Mouse (Mus musculus): Measurements from ENCODE around the gene Mrps27.

Mrps27 gene

DNA sequence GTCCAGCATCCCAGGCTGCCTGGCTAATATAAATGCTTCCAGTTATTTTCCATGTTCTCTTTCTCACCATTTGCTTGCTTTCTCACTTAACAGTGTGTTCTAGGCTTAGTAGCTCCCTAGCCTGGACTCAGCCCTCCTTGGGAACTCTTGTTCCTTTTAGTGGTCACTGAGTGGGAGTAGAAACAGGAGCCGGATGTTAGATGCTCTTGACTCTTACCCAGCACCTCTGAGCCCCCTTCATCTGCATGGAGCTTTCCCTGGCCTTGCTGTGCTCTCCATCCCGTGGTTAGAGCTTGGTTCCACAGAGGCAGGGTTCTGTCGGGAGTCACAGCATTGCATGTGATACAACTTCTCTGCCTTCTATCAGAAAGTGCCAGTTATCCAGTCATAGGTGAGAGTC lies 7.0 kb downstream of the Mrps27 start:
- no peak for DNase-seq (ENCODE audit: low spot score)

DNA sequence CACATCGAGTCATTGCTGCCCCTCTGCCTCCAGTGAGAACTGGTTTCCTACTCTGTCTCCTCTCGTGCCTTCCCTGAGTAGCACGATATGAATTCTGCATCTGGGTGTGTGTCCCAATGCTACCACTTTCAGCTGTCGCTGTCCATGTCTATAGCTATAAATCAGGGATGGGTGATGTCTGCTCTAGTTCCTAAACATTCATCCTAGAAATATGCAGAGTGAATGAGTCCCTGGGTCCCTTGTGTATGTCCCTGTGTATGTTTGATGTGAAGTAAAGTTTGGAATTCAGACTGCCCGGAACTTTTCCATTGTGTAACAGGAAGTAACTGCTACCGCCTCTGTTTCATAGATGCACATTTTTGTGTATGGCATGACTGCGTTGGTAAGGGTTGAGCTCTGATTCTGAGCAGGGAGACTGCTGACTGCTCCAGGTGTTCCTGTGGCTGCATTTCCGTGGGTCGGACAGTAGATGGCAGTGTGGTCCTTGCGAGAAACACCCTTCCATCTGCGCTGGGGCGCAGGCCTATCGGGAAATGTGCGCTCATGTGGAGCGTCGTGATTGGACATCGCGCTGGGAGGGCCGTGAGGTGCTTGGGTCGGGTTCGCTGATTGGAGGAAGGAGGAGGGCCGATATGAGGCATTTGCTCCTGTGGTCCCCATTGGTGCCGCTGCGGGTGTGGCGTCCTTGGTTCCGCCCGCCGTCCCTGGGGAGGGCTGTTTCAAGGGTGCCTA lies 8.3 kb downstream of the Mrps27 start:
- DNase-seq (ENCODE audit: low spot score), result peak; percentile 97

DNA sequence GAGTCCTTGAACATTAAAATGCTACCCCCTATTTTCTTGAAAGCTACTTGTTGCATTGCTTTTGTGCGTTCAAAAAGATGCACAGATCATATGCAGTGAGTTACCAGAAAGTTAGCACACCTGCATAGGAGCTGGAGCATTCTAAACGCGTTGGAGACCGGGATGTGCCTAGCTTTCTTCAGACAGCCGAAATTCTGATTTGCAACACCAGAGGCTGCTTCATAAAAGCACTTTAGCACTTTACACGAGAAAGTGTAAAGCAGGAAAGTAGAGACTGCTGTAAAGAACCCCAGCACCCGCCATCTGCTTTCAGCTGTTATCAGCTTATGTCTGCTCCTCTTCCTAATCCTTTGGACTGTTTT lies 8.9 kb downstream of the Mrps27 start:
- no peak for DNase-seq (ENCODE audit: low spot score)

DNA sequence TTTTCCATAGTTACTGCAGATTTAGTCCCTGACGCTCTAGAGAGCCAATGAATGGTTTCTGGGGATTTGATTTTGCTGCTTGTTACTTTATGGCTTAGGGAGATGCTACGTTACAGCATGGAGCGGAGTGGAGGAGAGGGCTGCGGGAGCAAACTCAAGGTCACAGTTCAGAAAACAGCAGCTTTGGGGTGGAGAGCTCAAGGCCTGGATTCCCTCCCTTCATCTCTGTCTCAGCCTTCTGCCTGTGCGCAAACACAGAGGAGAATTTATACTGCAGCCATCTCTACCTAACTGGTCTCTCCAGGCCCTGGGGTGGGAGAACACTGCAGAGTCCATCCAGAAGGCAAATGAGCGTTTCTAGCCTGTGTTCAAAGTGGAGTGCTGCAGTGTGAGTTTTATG lies 10.5 kb downstream of the Mrps27 start:
- DNase-seq (ENCODE audit: low spot score), result no peak

DNA sequence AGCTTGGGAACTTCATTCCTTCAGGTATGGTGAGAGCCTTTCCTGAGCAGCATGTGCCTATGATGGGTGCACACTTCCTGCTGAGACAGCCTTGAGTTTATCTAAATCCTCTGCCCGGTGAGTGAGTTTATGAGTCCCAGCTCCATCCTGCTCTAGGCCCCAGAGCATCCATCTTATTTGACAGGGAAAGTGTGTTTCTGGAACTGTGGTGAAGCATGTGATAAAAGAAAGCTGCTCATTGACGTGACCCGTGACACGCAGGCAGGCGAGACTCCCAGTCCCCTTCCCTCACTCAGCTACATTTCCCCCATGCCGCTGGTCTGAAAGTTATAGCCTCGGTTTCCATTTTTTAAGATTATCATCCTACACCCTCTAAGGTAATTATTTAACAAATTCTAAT lies 11.3 kb downstream of the Mrps27 start:
- DNase-seq (ENCODE audit: low spot score), result no peak

DNA sequence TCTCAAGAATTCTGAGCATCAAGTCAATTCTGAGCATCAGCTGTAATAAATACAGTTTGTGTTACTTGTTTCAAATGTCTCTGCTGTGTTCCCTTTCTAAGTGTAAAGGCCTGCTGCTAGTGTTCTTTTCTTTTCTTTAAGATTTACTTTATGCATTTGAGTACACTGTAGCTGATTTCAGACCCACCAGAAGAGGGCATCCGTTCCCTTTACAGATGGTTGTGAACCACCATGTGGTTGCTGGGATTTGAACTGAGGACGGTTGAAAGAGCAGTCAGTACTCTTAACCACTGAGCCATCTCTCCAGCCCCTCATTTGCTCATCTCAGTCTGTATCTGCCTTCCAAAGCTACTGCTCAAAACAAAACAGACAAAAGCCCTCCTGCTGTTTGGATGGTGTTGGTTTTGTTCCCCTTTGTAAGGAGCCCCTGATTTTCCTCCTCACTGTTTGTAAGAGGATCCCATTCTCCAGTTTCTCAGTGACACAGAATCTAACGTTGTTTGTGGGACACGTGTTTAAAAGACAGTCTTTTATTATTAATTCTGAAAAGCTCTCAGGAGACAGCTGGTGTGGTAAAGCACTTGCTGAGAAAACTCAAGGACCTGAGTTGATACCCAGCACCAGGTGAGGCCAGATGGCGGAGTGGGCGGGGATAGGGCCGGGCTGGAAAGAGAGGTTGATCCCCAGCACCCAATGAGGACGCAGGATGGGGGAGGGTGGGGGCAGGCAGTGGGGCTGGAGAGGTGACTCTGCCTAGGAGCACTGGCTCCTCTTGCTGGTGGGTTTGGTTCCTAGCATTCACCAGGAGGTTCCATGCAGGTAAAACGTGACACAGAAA lies 12.1 kb downstream of the Mrps27 start:
- DNase-seq (ENCODE audit: low spot score), result no peak

DNA sequence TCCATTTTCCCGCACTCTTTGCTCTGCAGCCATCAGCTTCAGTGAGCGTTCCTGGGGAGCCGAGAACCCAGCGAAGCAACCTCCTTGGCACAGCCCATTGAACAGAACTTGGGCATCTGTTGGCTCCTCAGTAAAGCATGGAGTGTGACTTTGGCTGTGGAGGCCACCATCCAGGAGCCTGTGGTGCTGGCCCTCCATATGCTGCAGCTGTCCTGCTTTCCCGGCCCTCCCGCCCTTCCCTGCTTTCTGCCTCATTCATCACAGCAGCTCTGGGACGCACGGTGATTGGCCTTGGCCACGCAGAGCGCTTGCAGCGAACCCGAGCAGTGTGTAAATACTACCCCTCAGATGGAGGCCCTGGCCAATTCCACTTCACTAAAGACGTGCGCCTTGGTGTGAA lies 14.3 kb downstream of the Mrps27 start:
- no peak for DNase-seq (ENCODE audit: low spot score)

DNA sequence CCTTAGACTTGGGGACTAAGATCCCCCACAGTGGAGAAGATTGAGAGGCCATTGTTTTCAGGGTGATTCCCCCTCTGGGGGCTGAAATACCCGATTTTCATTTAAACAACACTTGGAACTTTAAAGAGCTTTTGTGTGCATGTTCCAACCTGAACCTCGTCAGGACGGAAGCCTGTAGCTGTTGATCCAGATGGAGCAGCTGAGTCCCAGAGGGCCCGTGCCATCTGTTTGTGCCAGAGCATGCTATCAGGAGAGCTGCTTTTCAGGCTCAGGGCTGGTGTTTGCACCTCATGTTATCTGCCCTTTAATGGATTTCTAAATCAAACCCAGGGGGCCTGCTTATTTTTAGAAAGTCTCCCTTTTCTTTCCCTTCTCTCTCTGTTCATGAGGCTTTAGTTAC lies 19.3 kb downstream of the Mrps27 start:
- DNase-seq (ENCODE audit: low spot score), result peak; percentile 79

DNA sequence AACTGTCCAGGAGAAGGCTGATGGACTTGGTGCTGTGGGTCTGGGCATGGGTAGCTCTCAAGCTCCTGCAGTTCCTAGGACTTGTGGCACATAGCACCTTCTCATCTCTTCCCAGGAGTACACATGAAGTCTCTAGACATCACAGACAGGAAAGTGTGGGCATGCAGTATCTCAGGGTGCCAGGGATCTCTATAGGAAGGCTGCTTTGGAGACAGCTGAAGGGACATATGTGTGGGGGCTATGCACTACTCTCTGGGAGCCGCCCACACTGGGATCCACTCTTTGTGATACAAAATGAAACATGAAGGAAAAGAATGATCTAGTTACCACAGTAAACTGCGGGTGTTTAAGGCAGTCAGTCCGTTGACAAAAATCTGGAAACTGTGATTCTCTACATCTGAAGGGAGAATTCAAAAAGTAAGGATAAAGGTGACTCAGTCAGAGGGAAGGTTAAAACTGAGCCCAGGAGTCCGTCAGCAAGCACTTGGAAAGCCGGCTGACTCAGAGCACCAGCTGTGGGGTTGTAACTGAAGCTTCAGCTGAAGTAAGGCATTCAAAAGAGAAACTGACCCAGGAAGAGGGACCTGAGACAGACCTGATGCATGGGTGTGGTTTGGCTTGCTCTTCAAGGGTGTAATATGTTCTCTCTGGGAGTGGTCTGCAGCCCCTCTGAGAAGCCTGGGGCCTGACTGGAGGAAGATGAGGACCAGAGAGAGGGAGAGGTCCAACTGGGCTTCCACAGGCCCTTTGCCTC lies 22.0 kb downstream of the Mrps27 start:
- peak; percentile 85 for DNase-seq (ENCODE audit: low spot score)

DNA sequence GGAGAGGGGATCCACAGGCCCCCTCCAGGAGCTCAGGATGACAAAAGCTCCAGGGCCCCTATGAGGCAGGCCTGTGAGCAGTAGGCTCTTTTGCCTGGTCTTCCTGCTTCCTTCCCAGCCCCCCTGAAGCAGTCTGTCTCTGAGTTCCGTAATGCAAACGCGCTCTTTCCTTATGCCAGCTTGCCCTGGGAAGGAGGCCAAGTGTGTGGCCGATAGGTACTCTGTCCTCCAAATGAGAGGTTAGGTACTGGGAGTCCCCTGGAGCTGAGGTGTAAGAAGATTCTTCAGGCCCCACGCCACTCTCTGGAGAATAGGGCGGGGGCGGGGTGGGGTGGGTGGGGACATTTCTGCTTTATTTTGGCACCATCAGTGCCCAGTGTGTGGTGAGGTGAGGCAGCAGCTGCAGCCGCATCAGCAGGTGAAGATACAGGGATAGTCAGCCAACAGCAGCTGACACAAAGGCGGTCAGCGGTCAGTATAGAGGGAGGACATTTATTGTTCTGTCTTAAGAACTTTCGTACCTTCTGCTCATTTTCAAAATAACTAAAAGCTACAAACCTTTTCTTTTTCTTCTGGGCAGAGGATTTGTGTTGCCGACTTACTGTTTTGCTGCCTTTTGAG lies 23.1 kb downstream of the Mrps27 start:
- no peak for DNase-seq (ENCODE audit: low spot score)

DNA sequence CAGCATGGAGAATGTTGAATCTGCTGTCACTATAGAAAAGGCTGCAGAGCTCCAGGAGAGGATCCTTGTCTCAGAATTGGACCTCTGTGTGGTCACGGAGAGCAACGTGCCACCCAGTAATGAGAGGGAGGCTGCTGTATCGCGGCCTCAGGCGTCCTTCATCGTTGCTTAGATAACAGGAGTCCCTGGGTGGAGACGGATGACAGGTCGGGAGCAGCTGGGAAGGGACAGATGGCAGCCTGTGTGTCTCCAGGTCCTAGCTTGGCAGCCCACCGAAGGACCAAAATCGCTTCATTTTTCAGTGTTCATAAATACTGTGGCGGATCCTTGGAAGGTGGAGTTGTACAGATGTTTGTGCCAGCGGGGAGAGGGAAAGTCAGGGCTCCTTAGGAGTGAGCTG lies 24.5 kb downstream of the Mrps27 start:
- no peak for DNase-seq (ENCODE audit: low spot score)

DNA sequence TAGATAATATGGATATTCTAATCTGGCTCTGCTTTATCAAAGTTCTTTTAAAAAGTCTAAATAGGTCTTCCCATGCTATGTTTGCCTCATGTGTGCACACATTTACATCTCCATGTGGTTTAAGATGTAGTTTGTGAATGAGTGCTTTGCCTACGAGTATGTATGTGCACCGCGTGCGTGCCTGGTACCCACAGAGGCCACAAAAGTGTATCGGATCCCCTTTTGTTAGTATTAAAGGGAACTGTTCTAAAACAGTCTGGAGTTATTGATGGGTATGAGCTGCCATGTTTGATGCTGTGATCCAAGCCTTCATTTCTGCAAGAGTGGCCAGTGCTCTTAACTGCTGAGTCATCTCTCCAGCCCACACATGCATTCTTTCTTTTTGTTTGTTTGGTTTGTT lies 26.7 kb downstream of the Mrps27 start:
- DNase-seq (ENCODE audit: low spot score), result no peak

DNA sequence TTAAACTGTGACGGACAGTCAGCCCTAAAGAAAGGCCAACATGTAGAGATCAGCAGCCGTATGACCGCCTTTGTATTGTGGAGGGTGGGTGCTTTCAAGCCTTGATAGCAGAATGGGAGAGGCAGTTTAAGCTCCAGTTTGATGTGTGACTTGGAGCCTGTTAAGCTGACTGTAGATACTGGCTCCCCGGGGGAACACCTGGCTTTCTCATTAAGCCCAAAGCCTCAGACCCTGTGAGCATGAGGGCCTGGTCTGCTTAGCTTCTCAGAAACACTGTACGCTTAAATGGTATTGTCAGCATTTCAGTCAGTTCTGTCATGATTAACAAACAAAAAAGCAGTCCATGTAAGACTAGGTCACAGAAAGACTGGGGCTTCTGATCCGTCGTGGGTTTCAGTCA lies 29.1 kb downstream of the Mrps27 start:
- DNase-seq (ENCODE audit: low spot score), result no peak

DNA sequence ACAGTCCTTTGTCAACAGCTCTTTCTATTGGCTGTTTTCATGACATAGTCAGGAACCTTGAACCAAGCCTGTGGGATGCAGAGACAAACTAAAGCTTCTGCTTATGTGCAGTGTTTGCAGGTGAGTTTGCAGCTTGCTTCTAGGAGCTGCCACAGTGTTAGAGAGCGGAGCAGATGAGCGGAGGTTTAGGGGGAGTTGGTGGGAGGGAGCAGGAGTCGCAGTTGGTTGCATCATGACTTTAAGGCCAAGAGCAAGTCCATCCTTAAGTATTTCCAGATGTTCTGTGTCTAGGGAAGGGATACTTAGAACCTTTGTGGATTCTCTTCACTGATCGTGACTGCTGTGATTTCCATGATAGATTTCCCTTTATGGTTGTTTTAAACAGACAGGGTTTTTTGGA lies 29.6 kb downstream of the Mrps27 start:
- no peak for DNase-seq (ENCODE audit: low spot score)

DNA sequence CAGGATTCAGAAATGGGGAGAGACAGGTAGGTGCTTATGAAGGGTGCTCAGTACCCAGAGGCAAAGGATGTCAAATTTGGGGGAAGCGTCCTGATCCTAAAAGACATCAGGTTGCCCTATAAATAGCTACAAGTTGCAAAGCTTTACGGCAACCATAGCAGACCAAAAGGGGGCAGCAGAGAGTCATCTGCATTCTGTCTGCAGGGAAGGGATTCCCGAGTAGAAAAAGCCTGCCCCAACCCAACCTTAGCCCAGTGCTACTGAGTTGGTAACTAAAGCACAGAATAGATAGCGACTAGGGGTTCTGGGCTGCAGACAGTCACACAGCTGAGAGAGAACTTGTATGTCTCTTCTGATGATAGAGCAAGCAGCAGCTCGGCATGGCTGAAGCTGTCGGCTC lies 31.0 kb downstream of the Mrps27 start:
- DNase-seq (ENCODE audit: low spot score), result peak; percentile 85

DNA sequence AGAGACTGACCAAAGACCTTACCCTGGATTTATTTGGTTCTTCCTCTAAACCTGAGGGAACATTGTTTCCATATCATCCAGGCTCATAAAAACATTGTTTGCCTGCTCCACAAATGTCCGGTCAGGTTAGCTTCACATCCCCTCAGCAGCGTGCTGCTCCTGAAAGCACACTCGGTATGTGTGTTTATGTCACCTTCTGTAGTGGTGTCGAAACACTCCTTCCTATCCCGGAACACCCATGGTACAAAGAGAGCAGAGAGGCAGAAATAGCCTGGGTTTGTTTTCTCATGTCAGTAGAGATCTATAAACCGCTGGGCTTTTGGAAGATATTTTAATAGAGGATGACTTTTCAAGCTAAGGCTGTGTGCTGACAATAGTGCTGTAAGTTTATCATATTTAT lies 32.5 kb downstream of the Mrps27 start:
- DNase-seq (ENCODE audit: low spot score), result no peak

DNA sequence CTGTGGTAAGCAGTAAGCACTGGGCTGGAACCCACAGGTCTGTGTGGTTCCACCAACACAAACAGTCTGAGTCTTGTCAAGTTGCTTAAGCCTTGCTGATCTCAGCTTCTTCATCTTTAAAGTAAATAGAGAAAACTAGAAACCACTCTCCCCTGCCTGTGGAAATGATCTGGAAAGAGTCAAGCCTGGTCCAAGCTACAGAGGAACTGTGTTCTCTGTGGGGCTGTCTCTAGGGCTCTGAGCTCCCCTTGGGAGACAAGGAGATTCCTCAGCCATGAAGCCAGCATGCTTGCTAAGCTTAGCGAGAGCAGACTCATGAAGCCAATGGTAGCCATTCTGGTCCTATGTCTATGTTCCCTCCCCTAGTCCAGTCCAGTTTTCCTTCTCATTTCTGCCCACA lies 33.6 kb downstream of the Mrps27 start:
- no peak for DNase-seq (ENCODE audit: low spot score)

DNA sequence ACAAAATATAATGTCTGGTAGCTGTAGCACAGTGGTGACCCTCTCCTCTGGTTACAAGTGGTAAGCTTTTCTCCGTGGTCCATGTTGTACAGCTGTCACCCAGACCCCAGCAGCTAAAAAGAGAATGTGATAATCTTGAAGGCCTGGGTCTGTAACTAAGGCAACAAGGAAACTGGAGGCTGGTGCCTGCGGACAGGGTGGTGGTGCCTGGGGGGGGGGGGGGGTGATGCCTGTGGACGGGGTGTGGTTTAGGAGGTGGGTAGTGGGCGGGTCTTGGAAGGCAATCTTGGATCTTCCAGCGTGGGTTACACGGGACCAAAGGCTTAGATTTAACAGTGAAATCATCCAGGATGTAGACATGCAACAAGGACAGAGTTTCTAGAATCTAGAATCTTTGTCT lies 37.8 kb downstream of the Mrps27 start:
- DNase-seq (ENCODE audit: low spot score), result no peak

DNA sequence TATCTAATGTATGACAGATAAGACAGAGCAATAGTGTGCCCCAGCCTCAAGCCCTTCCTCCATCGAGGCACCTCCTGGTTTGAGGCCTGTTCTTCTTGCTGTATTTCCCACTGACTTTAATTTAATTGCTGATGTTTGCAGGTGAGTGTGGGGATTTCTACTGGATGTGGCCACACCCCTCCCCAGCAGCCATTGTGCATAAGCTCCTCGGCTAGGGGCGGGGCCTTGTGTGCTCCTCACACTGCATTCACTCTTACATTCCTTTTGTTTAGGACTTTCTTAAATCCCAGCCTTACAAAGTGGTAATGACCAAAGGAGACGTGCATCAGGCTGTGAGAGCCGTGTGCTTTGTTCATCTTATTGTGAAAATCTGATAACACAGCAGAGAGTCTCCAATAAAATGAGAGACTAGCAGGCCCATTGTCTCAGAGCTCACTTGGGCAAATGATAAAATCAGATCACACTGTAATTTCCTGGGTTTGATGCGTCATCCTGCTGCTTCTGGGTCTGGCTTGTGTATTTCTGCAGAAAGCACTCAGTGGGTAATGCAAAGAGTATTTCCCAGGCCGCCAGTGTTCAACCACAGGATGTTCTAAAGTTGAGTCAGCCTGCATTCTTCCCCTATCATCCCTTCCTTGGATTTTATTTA lies 40.1 kb downstream of the Mrps27 start:
- no peak for DNase-seq (ENCODE audit: low spot score)

DNA sequence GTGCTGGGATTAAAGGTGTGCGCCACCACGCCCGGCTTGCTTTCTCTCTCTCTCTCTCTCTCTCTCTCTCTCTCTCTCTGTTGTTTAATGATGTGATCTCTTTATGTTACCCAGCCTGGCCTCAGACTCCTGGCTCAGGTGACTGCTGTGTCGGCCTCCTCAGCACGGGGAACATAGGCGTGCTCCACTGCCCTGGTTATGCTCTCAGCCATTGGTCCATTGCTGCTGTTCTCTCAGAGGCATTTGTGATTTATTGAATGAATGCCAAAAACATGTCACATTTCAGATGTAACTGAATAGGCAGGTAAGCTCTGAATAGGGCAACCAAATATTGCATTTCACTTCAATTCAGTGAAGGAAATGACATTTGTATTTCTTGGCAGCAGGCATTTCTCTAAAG lies 41.3 kb downstream of the Mrps27 start:
- no peak for DNase-seq (ENCODE audit: low spot score)

DNA sequence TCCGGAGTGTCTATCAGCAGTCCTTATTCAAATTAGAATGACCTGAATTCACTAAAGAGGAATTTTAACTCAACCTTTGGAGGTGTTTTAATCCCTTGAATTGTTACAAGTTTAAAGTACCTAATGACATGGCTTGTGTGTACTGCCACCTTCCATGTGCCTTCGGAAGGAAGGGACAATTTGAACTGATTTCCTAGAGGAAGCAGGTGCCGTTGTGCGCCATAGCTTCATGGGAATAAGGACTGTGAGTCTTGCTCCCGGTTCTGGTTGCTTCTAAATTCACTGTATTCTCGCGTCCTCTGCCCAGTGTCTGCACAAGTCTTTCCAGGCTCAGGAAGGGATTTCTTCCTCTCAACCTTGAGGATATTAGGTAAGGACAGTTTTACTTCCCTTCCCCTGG lies 41.8 kb downstream of the Mrps27 start:
- no peak for DNase-seq (ENCODE audit: low spot score)
